Mouse (Mus musculus) CD4-positive helper T cell, adult 2 months (primary cell): ENCODE results near the gene Pipox.

Experiments used
- DNase-seq: peaks from one replicate; pipeline ENCODE4 v3.0.0-alpha.2; 2012; ENCODE audit warnings: low read depth, missing footprints, low spot score

Pipox gene

DNA sequence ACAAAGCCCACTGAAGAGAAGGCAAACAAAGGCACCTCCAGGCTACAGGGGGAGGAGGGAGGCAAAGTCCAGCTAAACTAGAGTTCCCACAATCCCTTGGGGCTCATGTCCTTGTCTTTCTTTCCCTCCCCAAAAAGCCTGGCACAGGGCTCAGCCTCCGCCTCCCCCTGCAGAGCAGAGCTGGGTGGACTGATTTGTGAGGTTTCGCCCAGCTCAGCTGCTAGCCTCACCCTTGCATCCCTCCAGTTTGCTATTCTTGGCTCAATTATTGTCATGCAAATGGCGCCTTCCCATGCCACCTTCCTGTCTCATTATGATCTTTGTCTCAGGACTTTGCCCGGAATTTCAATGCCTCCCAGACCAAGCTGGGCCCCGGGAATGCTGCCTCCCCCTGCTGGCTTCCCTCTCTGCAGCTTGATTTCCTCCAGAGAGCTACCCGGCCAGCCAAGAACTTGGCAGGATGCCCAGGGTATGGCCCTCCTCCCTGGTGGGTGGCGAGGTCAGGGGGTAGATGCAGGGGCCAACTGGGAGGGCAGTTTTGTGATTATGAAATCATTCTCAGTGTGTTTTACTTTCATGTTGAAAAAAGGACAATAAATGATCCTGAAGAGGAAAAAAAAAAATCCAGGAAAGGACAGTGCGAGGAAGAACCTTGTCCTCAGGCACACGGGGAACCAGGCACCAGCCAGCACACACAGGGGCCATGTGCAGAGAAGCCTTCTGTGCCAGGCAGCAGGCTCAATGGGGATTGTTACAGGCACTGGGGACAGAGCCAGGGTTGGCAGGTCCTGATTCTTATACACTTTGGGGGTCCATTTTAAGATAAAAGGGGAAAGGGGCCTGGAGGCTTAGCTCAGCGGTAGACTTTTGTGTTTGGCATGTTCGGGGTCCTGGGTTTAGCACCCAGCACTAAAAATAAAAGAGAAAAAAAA, at the start of gene Pipox:
Gene Pipox, minus strand, starts transcription at position 310 of the 932 bp plus-strand sequence.
- no peak for DNase-seq

DNA sequence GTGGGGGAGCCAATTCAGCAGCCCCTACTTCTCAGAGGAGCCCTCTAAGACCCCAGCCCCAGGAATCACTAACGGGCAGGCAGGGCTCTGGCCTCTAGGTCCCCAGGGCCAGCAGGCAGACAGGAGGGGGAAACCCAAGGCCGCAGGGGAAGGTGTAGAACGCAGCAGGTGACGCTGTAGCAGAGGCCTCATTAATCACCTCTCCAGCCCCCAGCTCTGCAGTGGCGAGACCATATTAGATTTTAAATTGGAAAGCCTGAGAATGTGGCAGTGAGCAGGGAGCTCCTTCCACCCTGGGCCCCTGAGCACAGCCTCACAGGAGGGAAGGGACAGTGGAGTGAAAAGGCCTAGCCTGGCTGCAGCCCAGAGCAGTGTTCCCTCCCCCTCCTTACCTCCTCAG, 48.3 kb upstream of the Pipox start:
- no peak for DNase-seq

DNA sequence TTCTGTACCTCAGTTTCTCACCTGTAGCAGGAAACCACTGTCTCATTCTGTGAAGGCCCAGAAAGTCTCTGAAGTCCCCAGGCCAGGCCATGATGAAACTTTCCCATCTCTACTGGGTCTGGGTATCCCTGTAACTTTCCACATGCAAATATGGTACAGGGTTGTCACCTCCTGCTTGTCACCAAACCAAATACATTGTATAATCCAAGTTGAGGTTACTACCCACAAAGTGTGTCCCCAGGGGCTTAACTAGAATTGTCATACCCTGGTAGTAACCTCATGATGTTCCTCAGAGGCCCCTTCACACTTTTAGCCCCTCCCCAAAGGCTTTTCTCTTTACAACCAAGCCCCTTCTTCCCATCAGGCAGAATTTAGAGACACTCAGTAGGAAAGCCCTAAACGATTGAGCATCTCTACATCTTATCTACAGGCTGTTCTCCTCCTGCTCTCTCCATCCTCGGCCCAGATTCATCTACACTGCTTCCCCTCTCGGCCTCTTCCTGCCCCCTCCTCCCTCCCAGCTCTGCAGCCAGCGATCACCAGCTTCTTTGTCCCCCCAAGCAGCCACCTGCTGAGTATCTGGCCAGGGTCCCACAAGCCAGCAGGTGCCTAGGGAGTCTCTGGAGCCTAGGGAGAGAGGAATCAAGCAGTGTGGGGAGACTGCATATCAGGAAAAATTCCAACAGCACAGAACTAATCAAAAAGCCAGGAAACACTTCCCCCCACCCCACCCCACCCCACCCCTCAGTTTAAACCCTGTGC, 43.9 kb upstream of the Pipox start:
- no peak for DNase-seq

DNA sequence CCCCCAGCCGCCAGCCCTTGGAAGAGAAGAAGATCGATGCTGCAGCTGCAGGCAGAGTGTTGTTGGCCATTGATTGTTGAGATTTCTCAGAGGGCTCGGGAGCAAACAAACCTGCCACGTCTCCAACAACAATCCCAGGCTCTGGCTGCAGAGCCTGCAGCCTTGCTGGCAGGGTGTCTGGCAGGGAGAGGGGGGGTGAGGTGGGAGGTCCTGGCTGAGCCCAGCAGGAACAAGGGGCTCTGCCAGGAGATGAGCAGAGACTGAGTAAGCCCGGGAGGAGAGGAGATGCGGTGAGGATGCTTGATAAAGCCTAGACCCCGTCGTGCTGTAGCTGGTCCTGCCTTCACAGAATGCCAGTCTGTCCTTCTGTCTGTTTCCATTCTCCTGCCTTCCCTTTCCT, 43.0 kb upstream of the Pipox start:
- no peak for DNase-seq

DNA sequence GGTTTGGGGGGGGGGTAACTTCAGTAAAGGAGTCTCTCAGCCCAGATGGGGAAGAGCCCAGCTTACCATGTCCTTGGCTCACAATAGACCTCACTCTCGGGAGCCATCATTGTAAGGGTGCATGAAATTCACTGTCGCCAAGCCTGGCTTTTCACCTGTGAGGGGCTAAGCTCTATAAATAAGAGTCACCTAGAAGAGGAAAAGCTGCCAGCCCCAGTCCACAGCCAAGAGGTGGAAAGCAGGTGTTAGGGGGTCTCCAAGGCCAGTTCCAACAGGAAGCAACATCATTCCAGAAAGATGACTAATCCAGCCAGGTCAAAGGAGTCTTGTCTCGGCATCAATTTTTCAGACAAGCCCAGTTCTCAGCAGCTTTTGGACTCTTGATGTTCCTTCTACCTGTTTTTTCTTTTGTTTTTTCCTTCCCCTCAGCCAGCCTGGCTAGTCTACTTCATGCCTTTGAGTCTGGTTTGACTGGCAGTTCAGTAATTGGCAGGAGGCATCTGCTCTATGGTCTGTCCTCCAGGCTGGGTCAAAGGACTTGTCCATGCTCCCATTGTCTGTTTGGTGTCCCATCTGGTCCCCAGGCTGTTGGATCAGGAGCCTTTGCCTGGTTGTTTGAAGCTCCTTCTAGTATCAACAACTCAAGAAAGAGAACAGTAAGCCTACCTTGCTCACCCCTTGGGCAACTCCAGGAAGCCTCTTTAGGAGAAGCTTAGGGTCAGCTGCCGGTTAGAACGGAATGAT, 40.8 kb upstream of the Pipox start:
- no peak for DNase-seq

- DNase-seq = no peak
These were observed 40.2 kb upstream of the Pipox start for GRCm38 (mm10) chr11:77934111-77934521.

DNA sequence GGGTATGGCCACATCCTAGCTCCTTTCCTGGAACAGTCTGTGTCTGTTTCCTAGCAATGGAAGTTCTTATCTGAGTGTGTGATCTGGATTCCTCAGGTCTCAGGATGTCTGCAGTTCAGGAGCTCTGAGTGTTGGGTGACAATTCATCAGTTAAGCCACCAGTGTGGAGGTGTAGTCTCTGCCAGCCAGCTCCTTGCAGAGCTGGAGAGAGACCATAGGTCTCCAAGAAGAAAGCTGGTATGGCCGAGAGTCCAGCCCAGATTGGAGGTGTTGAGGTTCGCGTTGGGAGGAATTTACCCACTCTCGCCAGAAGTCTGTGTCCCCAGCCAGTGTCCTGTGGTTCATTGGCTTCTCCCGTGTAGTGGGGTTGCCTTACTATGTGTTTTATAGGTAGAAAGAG, 38.7 kb upstream of the Pipox start:
- no peak for DNase-seq

DNA sequence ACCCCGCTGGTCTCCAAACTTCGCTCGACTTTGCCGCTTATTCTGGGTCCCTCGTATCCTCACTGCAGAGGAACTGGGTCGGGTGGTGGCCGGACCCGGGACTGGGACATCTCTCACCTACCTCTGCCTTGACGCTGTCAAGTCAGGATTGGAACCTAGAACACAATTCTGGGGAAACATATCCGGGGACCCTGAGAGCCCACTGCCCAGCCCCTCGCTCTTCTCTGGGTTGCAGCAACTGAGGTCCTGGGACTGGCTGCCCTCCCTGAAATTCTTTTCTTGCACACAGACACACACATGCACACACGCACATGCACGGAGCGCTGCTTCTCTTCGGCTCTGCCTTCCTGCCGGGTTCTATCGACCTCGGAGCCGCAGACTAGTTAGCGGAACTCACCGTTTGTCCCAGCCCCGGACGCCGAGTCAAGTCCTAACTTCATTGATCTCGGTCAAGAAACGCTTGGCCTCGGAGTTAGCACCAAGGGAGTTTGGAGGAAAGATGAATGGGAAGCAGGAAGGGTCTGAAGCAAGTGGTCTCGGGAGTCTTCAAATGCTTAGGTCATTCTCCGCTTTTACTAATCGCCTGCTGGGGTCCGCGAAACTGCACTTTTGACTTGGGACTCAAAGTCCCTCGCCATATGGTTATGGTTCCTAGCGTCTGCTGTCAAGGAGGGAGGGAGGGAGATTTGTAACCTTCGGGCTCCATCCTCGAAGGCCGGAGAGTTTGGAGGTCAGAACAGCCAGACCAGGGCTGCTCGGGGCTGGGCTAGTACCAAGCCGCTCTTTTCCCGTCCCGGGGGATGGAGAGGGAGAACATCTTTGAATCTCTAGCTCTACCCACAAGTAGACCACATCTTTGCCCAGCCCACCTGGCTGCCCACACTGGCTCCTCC, 37.9 kb upstream of the Pipox start:
- DNase-seq = peak; percentile 9

DNA sequence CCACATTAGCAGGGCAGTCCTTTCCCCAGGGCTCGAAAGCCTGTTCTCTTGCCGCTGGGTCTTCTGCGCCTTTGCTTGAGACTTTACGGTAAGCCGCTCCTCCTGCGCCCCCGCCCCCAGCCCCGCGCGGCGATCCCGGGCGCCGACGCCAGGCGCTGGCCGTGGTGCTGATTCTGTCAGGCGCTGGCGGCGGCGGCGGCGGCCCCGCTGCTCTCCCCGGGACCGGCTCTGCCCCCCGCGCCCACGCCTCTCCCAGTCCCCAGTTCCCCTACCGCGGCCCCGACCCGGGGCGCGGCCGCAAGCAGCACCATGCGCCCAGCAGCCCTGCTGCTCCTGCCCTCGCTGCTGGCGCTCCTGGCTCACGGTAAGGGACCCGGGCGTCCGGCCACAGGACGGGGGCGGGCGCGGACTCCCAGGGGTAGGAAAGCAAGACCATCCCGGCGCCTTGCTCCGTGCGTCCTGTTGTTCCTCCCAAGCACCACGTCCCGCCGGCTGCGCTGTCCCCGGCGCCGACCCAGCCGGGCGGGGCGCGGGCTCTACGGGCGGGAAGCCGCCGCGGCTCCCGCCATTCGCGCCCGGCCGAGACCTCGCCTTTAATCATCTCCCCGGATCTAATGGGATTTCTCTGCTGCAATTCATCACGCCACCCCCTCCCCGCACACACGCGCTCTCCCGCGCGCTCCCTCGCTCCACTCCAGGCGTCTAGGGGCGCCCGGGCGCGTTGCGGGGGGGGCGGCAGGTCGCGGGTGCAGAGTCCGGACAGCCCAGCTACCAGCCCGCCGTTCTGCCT, 37.0 kb upstream of the Pipox start, which contains the start of gene Sez6:
Gene Sez6, plus strand, starts transcription at position 50 of the 790 bp plus-strand sequence.
- peak; percentile 72 for DNase-seq

- no peak for DNase-seq
These were observed 33.9 kb upstream of the Pipox start for GRCm38 (mm10) chr11:77927837-77928236.

GRCm38 (mm10) chr11:77926666-77927065, 32.8 kb upstream of the Pipox start:
- no peak for DNase-seq

DNA sequence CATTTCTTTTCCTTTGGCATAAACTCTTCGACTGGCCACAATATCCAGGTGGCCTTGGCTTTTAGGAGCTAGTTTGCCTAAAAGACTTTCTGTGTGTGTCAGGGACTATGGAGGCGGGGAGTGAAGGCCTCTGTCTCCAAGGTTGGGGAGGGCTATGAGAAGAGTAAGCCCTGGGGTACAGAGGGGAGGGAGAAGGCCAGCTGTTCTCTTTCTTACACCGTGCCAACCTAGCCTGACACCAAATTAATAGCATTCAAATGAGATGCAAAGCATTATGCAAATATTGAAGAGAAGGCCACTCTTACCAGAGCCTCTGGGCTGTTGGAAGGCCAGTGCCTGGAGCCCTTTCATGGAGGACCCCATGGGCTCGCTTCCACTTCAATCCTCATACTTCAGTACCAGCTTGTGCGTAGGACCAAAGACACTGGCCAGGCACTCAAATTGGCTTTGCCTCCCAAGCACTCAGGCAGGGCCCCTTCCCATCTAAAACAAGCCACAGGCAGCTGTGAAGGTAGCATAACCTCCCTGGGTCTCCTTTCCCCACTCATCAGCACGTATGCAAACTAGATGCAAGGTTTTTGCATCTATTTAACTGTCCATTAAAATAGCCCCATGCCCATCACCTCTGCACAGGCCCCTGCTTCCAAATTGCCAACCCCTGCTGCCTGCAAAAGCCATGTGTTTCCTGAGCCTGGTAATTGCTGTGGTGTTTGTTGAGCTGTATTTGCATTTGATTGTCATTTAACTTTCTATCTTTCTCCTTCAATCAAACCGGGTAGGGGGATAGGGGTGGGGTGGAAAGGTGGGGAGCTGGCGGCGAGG, 32.2 kb upstream of the Pipox start:
- no peak for DNase-seq

DNA sequence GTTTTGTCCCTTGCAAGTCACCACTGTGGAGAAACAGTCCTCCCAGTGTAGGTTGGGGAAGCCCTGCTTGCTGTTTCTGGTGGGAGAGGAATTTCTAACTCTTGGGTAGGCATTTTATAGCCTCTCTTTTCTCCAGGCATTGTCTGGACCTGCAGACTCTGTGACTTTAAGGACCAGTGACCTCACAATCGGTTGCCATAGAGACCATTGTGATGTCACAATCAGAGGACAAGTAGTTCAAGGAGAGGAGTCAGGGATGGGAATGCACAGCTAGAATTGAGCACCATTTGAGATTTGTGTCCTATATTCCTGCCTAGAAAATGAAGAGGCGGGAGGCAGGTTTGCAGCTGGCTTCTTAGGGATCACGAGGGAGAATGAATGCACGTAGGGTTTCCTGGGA, 29.4 kb upstream of the Pipox start:
- DNase-seq = no peak

- DNase-seq = no peak
These were observed 23.3 kb upstream of the Pipox start for GRCm38 (mm10) chr11:77917166-77917565.

DNA sequence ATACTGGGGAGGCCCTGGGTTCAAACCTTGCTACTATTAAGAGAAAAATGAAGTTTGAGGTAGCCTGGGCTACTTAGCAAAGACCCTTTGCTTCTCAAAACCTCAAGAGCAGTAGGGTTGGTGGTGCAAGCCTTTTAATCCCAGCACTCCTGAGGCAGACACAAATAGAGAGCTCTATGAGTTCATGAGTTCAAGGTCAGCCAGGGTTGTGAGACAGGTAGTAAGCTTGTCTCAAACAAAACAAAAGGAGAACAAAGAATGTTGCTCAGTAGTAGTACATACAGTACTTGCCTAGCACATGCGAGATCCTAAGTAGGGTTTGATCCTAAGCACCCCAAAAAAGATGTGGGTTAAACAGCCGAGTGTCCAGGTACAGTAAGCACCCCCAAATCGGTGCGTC, 22.8 kb upstream of the Pipox start:
- DNase-seq = no peak

DNA sequence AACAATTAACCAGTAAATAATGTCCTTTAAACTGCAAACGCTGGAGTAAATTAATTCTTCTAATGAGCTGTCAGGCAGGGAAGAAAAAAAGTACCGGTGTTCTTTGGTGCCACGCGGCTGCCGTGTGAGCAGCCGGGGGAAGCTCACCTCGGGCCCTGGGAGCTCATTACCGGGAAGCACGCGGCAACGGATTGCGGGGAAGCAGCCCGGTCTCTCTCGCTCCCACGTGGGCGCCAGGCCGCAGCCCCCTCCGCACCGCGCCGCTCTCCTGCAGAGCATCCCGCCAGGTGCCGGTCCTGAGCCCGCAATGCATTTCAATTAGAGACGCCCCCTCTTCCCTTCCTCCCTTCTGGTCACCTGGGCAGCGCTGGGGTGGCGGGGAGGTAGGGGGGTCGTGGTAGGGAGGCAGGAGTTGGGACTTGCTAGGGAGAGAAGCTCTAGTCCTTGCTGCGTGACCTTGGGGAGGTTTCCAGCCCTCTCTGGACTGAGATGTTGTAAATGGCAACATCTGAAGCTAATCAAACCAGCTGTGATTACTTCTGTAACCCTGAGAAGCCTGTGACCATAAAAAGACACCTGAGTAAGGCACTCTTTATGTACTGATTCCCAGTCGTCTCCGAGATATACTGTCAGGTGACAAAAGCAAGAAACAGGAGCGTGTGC, 20.8 kb upstream of the Pipox start:
- DNase-seq = no peak

GRCm38 (mm10) chr11:77913505-77913904, 19.6 kb upstream of the Pipox start:
- DNase-seq = no peak

- DNase-seq = no peak
These were observed 15.9 kb upstream of the Pipox start for GRCm38 (mm10) chr11:77909776-77910175.

GRCm38 (mm10) chr11:77909376-77909775, 15.5 kb upstream of the Pipox start:
- DNase-seq = no peak
